ENCODE assay signal across 8 mouse cellular contexts in genomic region chr8:111062072-111062757, GRCm38 (mm10). TPM values are rescaled to one million over a fixed set of nuclear protein-coding genes. Genes with fewer than 3 reads are reported as not detected.
DNase-seq lines count a peak whose midpoint lies in the region; ATAC-seq and TF ChIP-seq lines count a peak whose summit lies in the region.

No protein-coding gene starts in this region.

- peak overlapping the region; percentile 78 for H3K4me2 ChIP-seq in lung, embryonic 15.5 days

- peak overlapping the region; percentile 63 for H3K9ac ChIP-seq in MEL (ENCODE audit: control insufficient read depth, low read depth, low read length, poor library complexity, severe bottlenecking)
- peak overlapping the region; percentile 55 for H3K9ac ChIP-seq in lung, embryonic 15.5 days

- peaks cover 4 to 35% of the 10 kb centered on the region in 2 experiments for H3K4me1 ChIP-seq in MEL (ENCODE audit: control insufficient read depth in 1 of 2, insufficient read depth in 2 of 2, low read length in 2 of 2)
- peaks cover 20% of the 10 kb centered on the region for H3K4me1 ChIP-seq in lung, embryonic 15.5 days
- H3K4me1 ChIP-seq in olfactory bulb, adult 2 months (ENCODE audit: control insufficient read depth, insufficient read depth, low read length), result peaks cover 7% of the 10 kb centered on the region

- no peak for TF ChIP-seq CTCF in MEL (IDR thresholded peaks at IDR 0.05 in 2 of 3, conservative IDR thresholded peaks at IDR 0.05 in 1 of 3; ENCODE audit: control insufficient read depth in 1 of 3, insufficient read depth in 1 of 3, low read depth in 2 of 3, low read length in 3 of 3, poor library complexity in 1 of 3, severe bottlenecking in 1 of 3)
- TF ChIP-seq CTCF in olfactory bulb, adult 2 months (IDR thresholded peaks at IDR 0.05; ENCODE audit: insufficient read depth, low read depth, low read length), result no peak

- TF ChIP-seq POLR2A in MEL (IDR thresholded peaks at IDR 0.05; ENCODE audit: control insufficient read depth in 1 of 2, insufficient read depth in 1 of 2, low read depth in 1 of 2, low read length in 2 of 2, poor library complexity in 1 of 2), result no peak
- TF ChIP-seq POLR2A in olfactory bulb, adult 2 months (IDR thresholded peaks at IDR 0.05; ENCODE audit: insufficient read depth, low read depth, low read length), result no peak

- peak overlapping the region; percentile 55 to 85 for H3K4me3 ChIP-seq in MEL (ENCODE audit: control insufficient read depth in 1 of 2, insufficient read depth in 1 of 2, low read depth in 2 of 2, low read length in 2 of 2)
- peak overlapping the region; percentile 72 for H3K4me3 ChIP-seq in lung, embryonic 15.5 days
- peak overlapping the region; percentile 79 for H3K4me3 ChIP-seq in olfactory bulb, adult 2 months (ENCODE audit: insufficient read depth, low read depth, low read length)

- H3K27ac ChIP-seq in MEL (ENCODE audit: control insufficient read depth, low read depth, low read length), result no peak overlapping the region
- H3K27ac ChIP-seq in lung, embryonic 15.5 days, result peak overlapping the region; percentile 44
- H3K27ac ChIP-seq in olfactory bulb, adult 2 months (ENCODE audit: insufficient read depth, low read depth, low read length), result peak overlapping the region; percentile 43; the same call in 1 of the 2 replicates

- WGBS in lung, embryonic 15.5 days, result under 1% methylated on average over 27 of the region's 27 CpGs
- under 1% methylated on average over 27 of the region's 27 CpGs for WGBS in olfactory bulb, adult 2 months

- H3K27me3 ChIP-seq in MEL (ENCODE audit: control insufficient read depth in 1 of 2, insufficient read depth in 2 of 2, low read length in 2 of 2), result no peaks in the 10 kb centered on the region
- no peaks in the 10 kb centered on the region for H3K27me3 ChIP-seq in lung, embryonic 15.5 days

- TF ChIP-seq EP300 in MEL (IDR thresholded peaks at IDR 0.05; ENCODE audit: low read depth in 1 of 2, low read length in 2 of 2), result no peak

- peaks cover 0 to 26% of the 10 kb centered on the region in 2 experiments; a peak in 2 of 4 replicates for H3K36me3 ChIP-seq in MEL (ENCODE audit: control insufficient read depth in 1 of 2, insufficient read depth in 2 of 2, low read length in 2 of 2)
- no peaks in the 10 kb centered on the region for H3K36me3 ChIP-seq in lung, embryonic 15.5 days

- no peak for TF ChIP-seq RAD21 in MEL (IDR thresholded peaks at IDR 0.05; ENCODE audit: low read depth, low read length)

- H3K79me2 ChIP-seq in MEL (ENCODE audit: control insufficient read depth, insufficient read depth, low read length, poor library complexity), result peaks cover 10% of the 10 kb centered on the region

- no peaks in the 10 kb centered on the region for H3K9me3 ChIP-seq in MEL (replicated peaks; ENCODE audit: insufficient read depth, low read length)
- no peaks in the 10 kb centered on the region for H3K9me3 ChIP-seq in lung, embryonic 15.5 days

- ATAC-seq in hematopoietic stem cell, adult 5-6 weeks (replicated peaks in 1 of 2; ENCODE audit: insufficient read depth in 1 of 2, low FRiP score in 2 of 2, low TSS enrichment in 1 of 2, low read depth in 1 of 2, poor library complexity in 2 of 2, severe bottlenecking in 2 of 2), result peak; percentile 71 to 83
- ATAC-seq in lung, embryonic 15.5 days (ENCODE audit: borderline replicate concordance, extremely low read depth, low FRiP score, low TSS enrichment), result peak; percentile 83; the same call in 1 of the 2 replicates

- peak; percentile 85 for DNase-seq in MEL (ENCODE audit: low read depth, low spot score)
- DNase-seq in cerebellum, adult 8-10 months, result peak; percentile 95
- peak; percentile 93 for DNase-seq in forelimb bud, embryonic 11.5 days (ENCODE audit: low read depth, low spot score)
- peak; percentile 93 for DNase-seq in layer of hippocampus, adult 9-10 months (ENCODE audit: low spot score)
- peak; percentile 62 to 77 for DNase-seq in thymus, adult 18-20 months

TF ChIP-seq in MEL, 35 proteins besides CTCF, POLR2A, EP300 and RAD21 (continues in another document):
- TF ChIP-seq ZNF384 (IDR thresholded peaks at IDR 0.05; ENCODE audit: low read depth, low read length) (no peak), ELF1 (IDR thresholded peaks at IDR 0.05; ENCODE audit: low read depth, low read length) (peak; percentile 84), MXI1 (IDR thresholded peaks at IDR 0.05; ENCODE audit: low read depth, low read length) (no peak), TCF12 (IDR thresholded peaks at IDR 0.05; ENCODE audit: low read depth, low read length) (no peak), USF1 (IDR thresholded peaks at IDR 0.05; ENCODE audit: low read depth, low read length) (no peak), KAT2A (conservative IDR thresholded peaks at IDR 0.05; ENCODE audit: low read depth, low read length) (peak; percentile 61; the same call in 1 of the 2 replicates), GABPA (IDR thresholded peaks at IDR 0.05; ENCODE audit: low read depth, low read length) (no peak), MYB (IDR thresholded peaks at IDR 0.05; ENCODE audit: low read depth, low read length) (no peak), BHLHE40 (IDR thresholded peaks at IDR 0.05; ENCODE audit: borderline replicate concordance, low read depth, low read length) (no peak), MEF2A (IDR thresholded peaks at IDR 0.05; ENCODE audit: extremely low read depth, insufficient replicate concordance, low read depth, low read length, poor library complexity, severe bottlenecking) (no peak), POLR2AphosphoS2 (IDR thresholded peaks at IDR 0.05; ENCODE audit: low read length) (no peak), MAX (IDR thresholded peaks at IDR 0.05; ENCODE audit: low read length) (no peak), MAZ (IDR thresholded peaks at IDR 0.05; ENCODE audit: low read depth, low read length) (no peak), E2F4 (IDR thresholded peaks at IDR 0.05; ENCODE audit: borderline replicate concordance, low read depth, low read length) (peak; percentile 68; the same call in 1 of the 2 replicates), ZC3H11A (IDR thresholded peaks at IDR 0.05; ENCODE audit: low read depth, low read length) (no peak), POLR2AphosphoS5 (IDR thresholded peaks at IDR 0.05; ENCODE audit: borderline replicate concordance, low read depth, low read length) (no peak), SMC3 (IDR thresholded peaks at IDR 0.05; ENCODE audit: low read depth, low read length) (no peak), RCOR1 (IDR thresholded peaks at IDR 0.05; ENCODE audit: low read depth, low read length) (no peak), TAL1 (IDR thresholded peaks at IDR 0.05; ENCODE audit: low read length) (no peak), SIN3A (IDR thresholded peaks at IDR 0.05; ENCODE audit: low read length) (peak; percentile 66), HCFC1 (IDR thresholded peaks at IDR 0.05; ENCODE audit: low read depth, low read length) (no peak), NRF1 (IDR thresholded peaks at IDR 0.05; ENCODE audit: insufficient read depth, low read depth, low read length, poor library complexity, severe bottlenecking) (no peak; the same call in 1 of the 2 replicates), MYC (IDR thresholded peaks at IDR 0.05; ENCODE audit: low read depth, low read length) (no peak), MAFK (IDR thresholded peaks at IDR 0.05; ENCODE audit: borderline replicate concordance, low read depth, low read length) (peak; percentile 99)

RNA-seq across cellular contexts. Expression of gene Exosc6, which starts 6.1 kb away (rescaled TPM):
- 19.2 and 26.4 TPM in 2 replicates for total RNA-seq in MEL (2012; rRNA removed)
- 1 to 10 TPM in 1 of 2 experiments, not detected in 1; 8.0 TPM for polyA plus RNA-seq in MEL (2012; ENCODE audit: insufficient read depth in 1 of 2, insufficient read length in 2 of 2, low read depth in 1 of 2, low replicate concordance in 2 of 2, missing spikeins in 1 of 2)
- 20.1 and 25.7 TPM in 2 replicates for total RNA-seq in hematopoietic stem cell, adult 5-6 weeks (2017)
- polyA plus RNA-seq in lung, embryonic 15.5 days (2015; fragmentation: Nextera tagmentation; extraction: Ambion mirVana), result 14.4 and 14.5 TPM in 2 replicates
- not detected in 2 replicates for polyA plus RNA-seq in olfactory bulb, adult 2 months (2012; ENCODE audit: insufficient read depth, insufficient read length, low replicate concordance, missing spikeins)

RNA-seq across cellular contexts. Expression of gene Aars, which starts 29.3 kb away (rescaled TPM):
- total RNA-seq in MEL (2012; rRNA removed), result 106 and 132 TPM in 2 replicates
- 100 to 1,000 TPM in 1 of 2 experiments, 10 to 100 TPM in 1; 25.1 to 162 TPM for polyA plus RNA-seq in MEL (2012; ENCODE audit: insufficient read depth in 1 of 2, insufficient read length in 2 of 2, low read depth in 1 of 2, low replicate concordance in 2 of 2, missing spikeins in 1 of 2)
- 33.8 and 35.0 TPM in 2 replicates for total RNA-seq in hematopoietic stem cell, adult 5-6 weeks (2017)
- 58.0 and 60.5 TPM in 2 replicates for polyA plus RNA-seq in lung, embryonic 15.5 days (2015; fragmentation: Nextera tagmentation; extraction: Ambion mirVana)
- not detected in 2 replicates for polyA plus RNA-seq in olfactory bulb, adult 2 months (2012; ENCODE audit: insufficient read depth, insufficient read length, low replicate concordance, missing spikeins)

RNA-seq across cellular contexts. Expression of gene Clec18a, which starts 30.0 kb away (rescaled TPM):
- not detected in 2 replicates for total RNA-seq in MEL (2012; rRNA removed)
- polyA plus RNA-seq in MEL (2012; ENCODE audit: insufficient read depth in 1 of 2, insufficient read length in 2 of 2, low read depth in 1 of 2, low replicate concordance in 2 of 2, missing spikeins in 1 of 2), result not detected
- not detected in 2 replicates for total RNA-seq in hematopoietic stem cell, adult 5-6 weeks (2017)
- polyA plus RNA-seq in lung, embryonic 15.5 days (2015; fragmentation: Nextera tagmentation; extraction: Ambion mirVana), result 0.17 TPM in 1 of 2 replicates, not detected in the other
- not detected in 2 replicates for polyA plus RNA-seq in olfactory bulb, adult 2 months (2012; ENCODE audit: insufficient read depth, insufficient read length, low replicate concordance, missing spikeins)

RNA-seq across cellular contexts. Expression of gene Ddx19b, which starts 30.7 kb away (rescaled TPM):
- 17.8 and 18.1 TPM in 2 replicates for total RNA-seq in MEL (2012; rRNA removed)
- polyA plus RNA-seq in MEL (2012; ENCODE audit: insufficient read depth in 1 of 2, insufficient read length in 2 of 2, low read depth in 1 of 2, low replicate concordance in 2 of 2, missing spikeins in 1 of 2), result 100 to 1,000 TPM in 1 of 2 experiments, 10 to 100 TPM in 1; 18.6 to 112 TPM
- total RNA-seq in hematopoietic stem cell, adult 5-6 weeks (2017), result 15.7 and 17.2 TPM in 2 replicates
- 7.0 and 7.3 TPM in 2 replicates for polyA plus RNA-seq in lung, embryonic 15.5 days (2015; fragmentation: Nextera tagmentation; extraction: Ambion mirVana)
- not detected in 2 replicates for polyA plus RNA-seq in olfactory bulb, adult 2 months (2012; ENCODE audit: insufficient read depth, insufficient read length, low replicate concordance, missing spikeins)

RNA-seq across cellular contexts. Expression of gene Pdpr, which starts 32.2 kb away (rescaled TPM):
- 13.0 and 13.5 TPM in 2 replicates for total RNA-seq in MEL (2012; rRNA removed)
- 10 to 100 TPM in 1 of 2 experiments, not detected in 1; 13.4 TPM for polyA plus RNA-seq in MEL (2012; ENCODE audit: insufficient read depth in 1 of 2, insufficient read length in 2 of 2, low read depth in 1 of 2, low replicate concordance in 2 of 2, missing spikeins in 1 of 2)
- 19.0 and 27.2 TPM in 2 replicates for total RNA-seq in hematopoietic stem cell, adult 5-6 weeks (2017)
- 10.1 and 10.7 TPM in 2 replicates for polyA plus RNA-seq in lung, embryonic 15.5 days (2015; fragmentation: Nextera tagmentation; extraction: Ambion mirVana)
- 61.5 TPM in 1 of 2 replicates, not detected in the other for polyA plus RNA-seq in olfactory bulb, adult 2 months (2012; ENCODE audit: insufficient read depth, insufficient read length, low replicate concordance, missing spikeins)
